Mouse (Mus musculus) cerebellum, postnatal 36 days (tissue): ENCODE measurements at regions not wholly inside any gene's neighbourhood (a gene's known extent, or its start where the extent isn't known, plus 50 kb on each side); places are given as distances from the start of the nearest gene placed in this dataset.

Experiments
- DNase-seq, 2 experiments: peaks; one replicate each; pipeline ENCODE4 v3.0.0; 2021 to 2022; ENCODE audit warnings: mixed read lengths in 2 of 2

GRCm38 (mm10) chr13:101111773-101112172 is 278.5 kb upstream of the Slc30a5 start:
- DNase-seq, result no peak

GRCm38 (mm10) chr13:101100621-101101020 is 267.4 kb upstream of the Slc30a5 start:
- no peak for DNase-seq

- no peak for DNase-seq
Observed at GRCm38 (mm10) chr13:101096856-101097255, 263.6 kb upstream of the Slc30a5 start.

GRCm38 (mm10) chr13:101096221-101096620 is 263.0 kb upstream of the Slc30a5 start:
- DNase-seq, result no peak

- no peak for DNase-seq
Observed at GRCm38 (mm10) chr13:101095057-101095831, 262.0 kb upstream of the Slc30a5 start.

GRCm38 (mm10) chr13:101092743-101093131 is 259.5 kb upstream of the Slc30a5 start:
- DNase-seq, result peak in 1 of 2 experiments; percentile 17

- DNase-seq, result peak; percentile 52 to 60
Observed at GRCm38 (mm10) chr13:101092033-101092742, 259.0 kb upstream of the Slc30a5 start.

GRCm38 (mm10) chr13:101085182-101085581 is 252.0 kb upstream of the Slc30a5 start:
- DNase-seq, result no peak

- no peak for DNase-seq
Observed at GRCm38 (mm10) chr13:101084193-101084592, 251.0 kb upstream of the Slc30a5 start.

GRCm38 (mm10) chr13:101083416-101083815 is 250.2 kb upstream of the Slc30a5 start:
- DNase-seq, result no peak

- peak; percentile 18 to 19 for DNase-seq
Observed at GRCm38 (mm10) chr13:101068489-101068888, 235.3 kb upstream of the Slc30a5 start.

- no peak for DNase-seq
Observed at GRCm38 (mm10) chr13:101062582-101062981, 229.4 kb upstream of the Slc30a5 start.

- DNase-seq, result no peak
Observed at GRCm38 (mm10) chr13:101061233-101062144, 228.3 kb upstream of the Slc30a5 start.

- no peak for DNase-seq
Observed at GRCm38 (mm10) chr13:101049511-101049910, 216.3 kb upstream of the Slc30a5 start.

GRCm38 (mm10) chr13:101032594-101032993 is 199.4 kb upstream of the Slc30a5 start:
- DNase-seq, result no peak

- DNase-seq, result no peak
Observed at GRCm38 (mm10) chr13:101026043-101026442, 192.8 kb upstream of the Slc30a5 start.

- DNase-seq, result no peak
Observed at GRCm38 (mm10) chr13:101025488-101025887, 192.3 kb upstream of the Slc30a5 start.

- DNase-seq, result no peak
Observed at GRCm38 (mm10) chr13:101024971-101025370, 191.7 kb upstream of the Slc30a5 start.

- DNase-seq, result no peak
Observed at GRCm38 (mm10) chr13:101019272-101019676, 186.0 kb upstream of the Slc30a5 start.

GRCm38 (mm10) chr13:101017041-101017440 is 183.8 kb upstream of the Slc30a5 start:
- DNase-seq, result no peak

GRCm38 (mm10) chr13:101016181-101016580 is 183.0 kb upstream of the Slc30a5 start:
- no peak for DNase-seq

GRCm38 (mm10) chr13:101015435-101015834 is 182.2 kb upstream of the Slc30a5 start:
- no peak for DNase-seq

GRCm38 (mm10) chr13:101013604-101014003 is 180.4 kb upstream of the Slc30a5 start:
- DNase-seq, result no peak
